Mouse (Mus musculus) left cerebral cortex, postnatal 36 days (tissue): ENCODE results near the gene Gm595. TPM values are rescaled to one million over a fixed set of nuclear protein-coding genes. Genes with fewer than 3 reads are reported as not detected.

Source experiments
- DNase-seq, 2 experiments: peaks; one replicate each; pipeline ENCODE4 v3.0.0; 2021 to 2022; ENCODE audit warnings: low spot score in 2 of 2, mixed read lengths in 1 of 2
- intact Hi-C: fragments of 180-260 bp; cut with DNase I; formaldehyde crosslinking; loops from one replicate; pipeline ENCODE4 v1.15.1; 2025
- total RNA-seq, 2 experiments: library from RNA; stranded (reverse); gene quantifications; 2 replicates each; pipeline ENCODE4 v1.2.3; 2021

Gene Gm595
- total RNA-seq: not detected

- no peak for DNase-seq
- intact Hi-C loops: no loop called here
Observed at GRCm38 (mm10) chrX:48877613-48878012, at the start of gene Gm595. Gene Gm595, minus strand, starts transcription at chrX:48877713.

- intact Hi-C loops: no loop called here
- DNase-seq: no peak
Observed at GRCm38 (mm10) chrX:48908421-48908820, 30.9 kb upstream of the Gm595 start.

- intact Hi-C loops: no loop called here
Observed at GRCm38 (mm10) chrX:48903744-48904143, 26.2 kb upstream of the Gm595 start.

GRCm38 (mm10) chrX:48899555-48899954, 22.0 kb upstream of the Gm595 start:
- intact Hi-C loops: loop anchor here (5.0 kb wide), 1 partner anchor 408 kb away; no protein-coding TSS in a partner anchor
- no peak for DNase-seq

More at GRCm38 (mm10) chrX:48903744-48904143, 26.2 kb upstream of the Gm595 start:
- no peak for DNase-seq

- DNase-seq: no peak
- intact Hi-C loops: loop anchor here (5.0 kb wide), 1 partner anchor 410 kb away; no protein-coding TSS in a partner anchor
Observed at GRCm38 (mm10) chrX:48896803-48897202, 19.3 kb upstream of the Gm595 start.

GRCm38 (mm10) chrX:48893946-48894345, 16.4 kb upstream of the Gm595 start:
- DNase-seq: no peak
- intact Hi-C loops: no loop called here

GRCm38 (mm10) chrX:48890259-48890658, 12.7 kb upstream of the Gm595 start:
- intact Hi-C loops: no loop called here

GRCm38 (mm10) chrX:48884615-48885014, 7.1 kb upstream of the Gm595 start:
- intact Hi-C loops: no loop called here

More at GRCm38 (mm10) chrX:48890259-48890658, 12.7 kb upstream of the Gm595 start:
- no peak for DNase-seq

More at GRCm38 (mm10) chrX:48884615-48885014, 7.1 kb upstream of the Gm595 start:
- no peak for DNase-seq

Other genes with a start within 250 kb of the Gm595 start
- not detected for gene Gpr119, start 203.2 kb downstream of the Gm595 start, total RNA-seq
- 1 to 10 TPM; 5.0 to 5.3 TPM for gene Rbmx2, start 182.7 kb downstream of the Gm595 start, total RNA-seq